In the genomic region with DNA sequence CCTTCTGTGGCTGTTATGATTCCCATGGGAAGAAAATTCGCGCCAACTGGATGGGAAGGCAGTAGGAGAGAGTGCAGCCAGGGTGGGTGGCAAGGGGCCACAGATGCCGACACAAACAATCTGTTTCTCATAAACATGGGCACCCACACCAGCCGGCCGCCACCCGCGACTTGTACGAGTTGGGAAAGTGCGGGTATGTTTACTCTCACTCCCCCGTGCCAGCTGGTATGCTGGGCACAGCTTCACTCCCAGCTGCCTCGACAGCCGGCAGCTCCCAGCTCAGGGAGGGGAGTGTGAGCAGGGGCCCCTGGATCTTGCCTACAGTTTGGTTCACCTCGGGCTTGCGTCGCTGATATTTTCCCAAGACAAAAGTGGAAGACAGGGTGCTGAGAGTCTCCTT, we compare ENCODE assay signal across 10 mouse cellular contexts. TPM values are rescaled to one million over a fixed set of nuclear protein-coding genes. Genes with fewer than 3 reads are reported as not detected.
DNase-seq lines count a peak whose midpoint lies in the region; ATAC-seq lines count a peak whose summit lies in the region.
"Had no signal": no experiment of that assay in that cellular context is flagged by ENCODE, and none has a peak within 500 bp of the region (broad histone marks: within the 10 kb centered on the region; RNA-seq: fewer than 3 reads in every experiment).

No protein-coding gene starts in this region.

- peak; percentile 44; the same call in 1 of the 2 replicates for ATAC-seq in hindbrain, embryonic 16.5 days
- ATAC-seq in hindbrain, embryonic 11.5 days (ENCODE audit: low FRiP score): no peak
- no peak for ATAC-seq in midbrain, embryonic 16.5 days
- ATAC-seq in inflammation-experienced regulatory T-cells, adult 6 months: no peak

- DNase-seq in hindbrain, embryonic 11.5 days (ENCODE audit: low spot score): no peak
- DNase-seq in frontal cortex, postnatal 10 days (ENCODE audit: low spot score in 2 of 2): peak; percentile 67 to 79
- peak; percentile 90 for DNase-seq in layer of hippocampus, adult 9-11 months
- DNase-seq in right cerebral cortex, adult 2 months (ENCODE audit: low spot score in 2 of 2): peak; percentile 85 to 86
- DNase-seq: adrenal gland, adult 2 months had no signal

- WGBS in hindbrain, embryonic 16.5 days: 50% methylated on average over 15 of the region's 15 CpGs
- 77% methylated on average over 15 of the region's 15 CpGs for WGBS in hindbrain, embryonic 11.5 days
- WGBS in midbrain, embryonic 16.5 days: 68% methylated on average over 15 of the region's 15 CpGs

- no peaks in the 10 kb centered on the region for H3K9me3 ChIP-seq in hindbrain, embryonic 16.5 days (ENCODE audit: control insufficient read depth, low read length)
- H3K9me3 ChIP-seq in hindbrain, embryonic 11.5 days (ENCODE audit: control insufficient read depth, low read length): no peaks in the 10 kb centered on the region
- H3K9me3 ChIP-seq in midbrain, embryonic 16.5 days (replicated peaks; ENCODE audit: control insufficient read depth, low read length, poor library complexity, severe bottlenecking): no peaks in the 10 kb centered on the region
- H3K9me3 ChIP-seq: neural tube, embryonic 13.5 days had no signal

- H3K4me2 ChIP-seq in hindbrain, embryonic 16.5 days (ENCODE audit: low read length): no peak overlapping the region
- no peak overlapping the region for H3K4me2 ChIP-seq in hindbrain, embryonic 11.5 days (replicated peaks; ENCODE audit: low read depth, low read length)
- no peak overlapping the region for H3K4me2 ChIP-seq in midbrain, embryonic 16.5 days (ENCODE audit: low read length)
- H3K4me2 ChIP-seq: neural tube, embryonic 13.5 days had no signal

- no peak overlapping the region for H3K9ac ChIP-seq in hindbrain, embryonic 16.5 days (ENCODE audit: low read depth, low read length)
- no peak overlapping the region for H3K9ac ChIP-seq in hindbrain, embryonic 11.5 days (ENCODE audit: low read depth, low read length)
- no peak overlapping the region for H3K9ac ChIP-seq in midbrain, embryonic 16.5 days (ENCODE audit: low read depth, low read length)
- H3K9ac ChIP-seq: neural tube, embryonic 13.5 days had no signal

- no peak overlapping the region for H3K4me3 ChIP-seq in hindbrain, embryonic 16.5 days (ENCODE audit: low read length)
- H3K4me3 ChIP-seq in hindbrain, embryonic 11.5 days (ENCODE audit: low read depth, low read length): no peak overlapping the region
- H3K4me3 ChIP-seq in midbrain, embryonic 16.5 days (ENCODE audit: low read depth, low read length): no peak overlapping the region
- H3K4me3 ChIP-seq: neural tube, embryonic 13.5 days had no signal

- no peak overlapping the region for H3K27ac ChIP-seq in hindbrain, embryonic 16.5 days (ENCODE audit: low read depth, low read length)
- no peak overlapping the region for H3K27ac ChIP-seq in hindbrain, embryonic 11.5 days (ENCODE audit: low read depth, low read length)
- H3K27ac ChIP-seq in midbrain, embryonic 16.5 days (ENCODE audit: low read length): no peak overlapping the region
- H3K27ac ChIP-seq: macrophage; neural tube, embryonic 13.5 days had no signal

- peaks cover 3% of the 10 kb centered on the region; the same call in 1 of the 2 replicates for H3K4me1 ChIP-seq in hindbrain, embryonic 16.5 days (ENCODE audit: control insufficient read depth, insufficient read depth, low read depth, low read length)
- H3K4me1 ChIP-seq in hindbrain, embryonic 11.5 days (replicated peaks; ENCODE audit: control insufficient read depth, insufficient read depth, low read length): no peaks in the 10 kb centered on the region
- H3K4me1 ChIP-seq in midbrain, embryonic 16.5 days (ENCODE audit: control insufficient read depth, insufficient read depth, low read length): peaks cover 4% of the 10 kb centered on the region; the same call in 1 of the 2 replicates

- H3K27me3 ChIP-seq in hindbrain, embryonic 16.5 days (replicated peaks; ENCODE audit: control insufficient read depth, insufficient read depth, low read length): no peaks in the 10 kb centered on the region
- no peaks in the 10 kb centered on the region for H3K27me3 ChIP-seq in hindbrain, embryonic 11.5 days (ENCODE audit: control insufficient read depth, insufficient read depth, low read length)
- H3K27me3 ChIP-seq in midbrain, embryonic 16.5 days (ENCODE audit: control insufficient read depth, insufficient read depth, low read depth, low read length): no peaks in the 10 kb centered on the region
- H3K27me3 ChIP-seq: neural tube, embryonic 13.5 days had no signal

- H3K36me3 ChIP-seq in hindbrain, embryonic 16.5 days (ENCODE audit: control insufficient read depth, insufficient read depth, low read length): no peaks in the 10 kb centered on the region
- no peaks in the 10 kb centered on the region for H3K36me3 ChIP-seq in hindbrain, embryonic 11.5 days (ENCODE audit: control insufficient read depth, insufficient read depth, low read length)
- H3K36me3 ChIP-seq in midbrain, embryonic 16.5 days (ENCODE audit: control insufficient read depth, insufficient read depth, low read length): no peaks in the 10 kb centered on the region
- H3K36me3 ChIP-seq: neural tube, embryonic 13.5 days had no signal

RNA-seq across cellular contexts. Expression of gene Cacna2d2, which starts 57.3 kb away (rescaled TPM):
- 8.1 and 9.0 TPM in 2 replicates for polyA plus RNA-seq in hindbrain, embryonic 16.5 days (2015; fragmentation: Nextera tagmentation; extraction: Ambion mirVana)
- 2.0 and 4.2 TPM in 2 replicates for polyA plus RNA-seq in hindbrain, embryonic 11.5 days (2014; fragmentation: Nextera tagmentation; extraction: Ambion mirVana)
- polyA plus RNA-seq in midbrain, embryonic 16.5 days (2015; fragmentation: Nextera tagmentation; extraction: Ambion mirVana): 9.1 and 9.3 TPM in 2 replicates
- polyA plus RNA-seq in inflammation-experienced regulatory T-cells, adult 6 months (2017; shearing (Covaris generic)): under 1 TPM in 2 of 3 experiments, not detected in 1; 0.19 to 0.44 TPM
- polyA plus RNA-seq: macrophage had no signal
